Mouse (Mus musculus): ENCODE measurements at regions not wholly inside any gene's neighbourhood (a gene's known extent, or its start where the extent isn't known, plus 50 kb on each side); places are given as distances from the start of the nearest gene placed in this dataset.

- no peak for DNase-seq
Observed at GRCm38 (mm10) chr13:44097141-44097540, 312.6 kb downstream of the Cd83 start.

DNA sequence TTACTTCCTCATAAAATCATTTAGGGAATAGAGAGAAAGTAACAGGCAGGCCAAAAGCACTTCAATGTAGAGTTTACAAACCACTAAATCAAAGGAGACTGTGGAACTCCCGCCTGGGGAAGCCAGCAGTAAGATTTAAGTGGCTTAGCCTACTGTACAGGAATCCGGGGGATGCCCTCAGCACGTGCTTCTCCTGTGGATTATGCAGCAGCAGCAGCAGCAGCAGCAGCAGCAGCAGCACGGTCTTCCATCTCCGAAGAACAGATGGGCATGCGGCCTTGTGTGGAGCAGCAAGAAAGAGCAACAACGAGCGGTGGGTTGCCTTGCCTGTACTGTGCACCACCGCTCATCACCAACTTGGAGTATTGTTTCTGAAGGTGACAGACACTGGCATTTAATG, 314.9 kb downstream of the Cd83 start:
- DNase-seq, result no peak

- peak in 1 of 2 experiments; percentile 9 for DNase-seq
Observed at GRCm38 (mm10) chr13:44100125-44101067, 315.8 kb downstream of the Cd83 start.

DNA sequence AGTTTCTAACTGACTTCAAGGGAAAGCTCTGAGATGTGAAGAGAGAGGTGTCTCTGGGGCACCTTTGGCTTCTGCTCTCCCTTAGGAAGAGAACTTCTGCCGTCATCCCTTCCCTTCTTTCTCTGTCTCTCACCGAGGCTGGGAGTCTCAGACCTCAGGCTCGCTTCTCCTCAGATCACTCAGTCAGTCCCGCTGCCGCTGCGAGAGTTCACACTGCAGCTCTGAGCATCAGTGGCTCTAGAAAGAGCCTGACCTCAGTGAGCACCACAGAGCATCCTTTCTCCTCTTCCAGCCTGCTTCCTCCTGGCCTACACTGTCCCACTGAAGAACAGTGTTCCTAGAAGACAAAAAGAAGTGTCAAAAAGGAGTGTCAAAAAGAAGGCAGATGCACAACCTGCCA, 316.6 kb downstream of the Cd83 start:
- DNase-seq, result no peak

- DNase-seq, result no peak
Observed at GRCm38 (mm10) chr13:44101806-44102205, 317.2 kb downstream of the Cd83 start.

- no peak for DNase-seq
Observed at GRCm38 (mm10) chr13:44102257-44102656, 317.7 kb downstream of the Cd83 start.

- no peak for DNase-seq
Observed at GRCm38 (mm10) chr13:44103340-44103739, 318.8 kb downstream of the Cd83 start.

DNA sequence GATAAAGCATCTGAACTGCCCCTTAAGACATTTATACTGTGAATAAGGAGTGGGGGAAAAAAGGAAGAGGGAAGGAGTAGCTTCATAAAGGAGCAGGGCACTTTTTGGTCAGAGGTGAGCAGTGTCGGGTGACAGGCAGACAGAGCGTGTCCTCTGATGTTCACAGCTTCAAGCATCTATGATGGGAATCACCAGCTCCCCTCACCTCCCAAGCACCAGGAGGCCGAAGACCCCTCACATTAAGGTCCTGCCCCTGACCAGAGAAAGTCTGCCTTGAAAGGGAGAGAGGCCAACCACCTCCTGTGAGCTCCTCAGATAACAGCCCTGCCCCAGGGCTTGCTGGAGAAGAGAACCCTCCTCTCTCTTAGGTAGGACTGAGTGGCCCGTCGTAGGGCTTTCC, 320.6 kb downstream of the Cd83 start:
- no peak for DNase-seq

GRCm38 (mm10) chr13:44108695-44109094, 324.1 kb downstream of the Cd83 start:
- no peak for DNase-seq

GRCm38 (mm10) chr13:44113043-44113442, 328.5 kb downstream of the Cd83 start:
- no peak for DNase-seq

DNA sequence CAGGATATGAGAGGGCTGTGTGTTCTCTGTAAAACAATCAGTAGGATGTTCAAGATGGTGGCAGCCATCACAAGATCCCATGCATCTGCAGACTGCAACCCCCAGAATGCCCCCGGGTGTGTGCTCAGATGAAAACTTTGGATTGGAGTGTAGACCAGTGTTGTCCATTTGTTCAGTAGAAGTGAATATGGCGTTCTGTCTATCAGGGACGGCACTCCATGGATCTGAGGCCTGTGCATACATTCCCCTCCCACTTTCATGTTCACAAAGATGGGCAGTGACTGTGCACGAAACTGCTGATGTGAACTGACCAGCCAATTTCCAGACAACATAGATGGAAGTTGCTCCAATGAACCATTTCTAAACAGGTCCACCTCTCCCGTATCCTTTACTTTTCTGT, 330.3 kb downstream of the Cd83 start:
- no peak for DNase-seq

GRCm38 (mm10) chr13:44117841-44118240, 333.3 kb downstream of the Cd83 start:
- DNase-seq, result no peak

- no peak for DNase-seq
Observed at GRCm38 (mm10) chr13:44118846-44119245, 334.3 kb downstream of the Cd83 start.

DNA sequence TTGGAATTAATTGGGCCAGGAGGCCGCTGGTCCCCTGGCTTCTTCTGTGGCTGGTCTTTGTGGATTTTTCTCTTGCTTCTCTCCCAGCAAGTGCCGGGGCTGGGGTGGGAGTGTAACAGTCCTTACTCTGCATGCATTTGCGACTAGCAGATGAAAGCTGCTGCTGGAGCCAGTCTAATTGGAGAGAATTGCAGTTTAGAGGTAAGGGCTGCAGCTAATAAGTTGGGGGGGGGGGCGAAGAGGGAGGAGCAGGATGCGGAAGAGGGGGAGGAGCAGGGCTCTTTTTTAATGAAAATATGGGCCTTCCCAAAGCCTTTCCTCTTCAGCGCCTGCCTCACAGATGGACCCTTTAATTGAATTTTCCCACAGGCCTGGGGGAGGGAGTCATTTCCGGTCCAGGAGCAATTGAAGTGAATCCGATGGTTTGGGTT, 336.7 kb downstream of the Cd83 start:
- no peak for DNase-seq

- no peak for DNase-seq
Observed at GRCm38 (mm10) chr13:44121932-44122331, 337.4 kb downstream of the Cd83 start.

DNA sequence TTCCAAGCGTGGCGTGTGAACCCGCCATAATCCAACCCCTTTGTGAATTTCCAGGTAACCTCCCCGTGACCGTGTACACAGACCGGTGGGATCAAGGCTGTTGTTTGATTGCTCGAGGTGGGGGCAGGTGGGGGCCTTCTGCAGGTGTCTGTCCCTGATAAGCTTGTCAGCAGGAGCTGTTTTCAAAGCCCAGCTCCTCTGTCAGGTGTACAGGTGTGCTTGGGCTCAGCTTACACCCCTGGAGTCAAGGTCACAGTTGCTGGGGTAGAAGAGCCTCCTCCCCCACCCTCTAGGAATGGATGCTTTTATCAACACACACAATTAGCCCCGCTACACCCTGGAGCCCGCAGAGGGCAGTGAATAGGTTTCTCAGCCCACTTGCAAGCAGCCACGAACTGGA, 341.6 kb downstream of the Cd83 start:
- no peak for DNase-seq

GRCm38 (mm10) chr13:44128506-44129274, 344.1 kb downstream of the Cd83 start:
- no peak for DNase-seq

- no peak for DNase-seq
Observed at GRCm38 (mm10) chr13:44131916-44132315, 347.3 kb downstream of the Cd83 start.

DNA sequence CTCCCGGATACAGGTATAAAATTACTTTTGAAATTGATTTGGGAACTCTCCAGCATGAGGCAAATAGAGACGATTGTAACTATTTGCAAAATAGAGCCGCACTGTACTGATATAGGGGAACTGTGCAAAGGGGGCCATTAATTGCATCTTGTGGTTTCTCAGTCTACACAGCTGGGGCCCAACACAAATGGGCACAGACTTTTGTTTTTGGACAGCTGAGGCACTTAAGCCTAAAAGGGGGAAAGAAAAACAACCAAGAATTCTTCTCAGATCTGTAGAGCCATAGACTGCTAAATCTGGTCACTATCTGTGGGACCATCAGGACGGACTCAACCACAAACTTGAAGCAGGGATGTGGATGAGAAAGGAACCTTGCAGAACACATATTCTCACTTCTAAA, 347.9 kb downstream of the Cd83 start:
- DNase-seq, result no peak

DNA sequence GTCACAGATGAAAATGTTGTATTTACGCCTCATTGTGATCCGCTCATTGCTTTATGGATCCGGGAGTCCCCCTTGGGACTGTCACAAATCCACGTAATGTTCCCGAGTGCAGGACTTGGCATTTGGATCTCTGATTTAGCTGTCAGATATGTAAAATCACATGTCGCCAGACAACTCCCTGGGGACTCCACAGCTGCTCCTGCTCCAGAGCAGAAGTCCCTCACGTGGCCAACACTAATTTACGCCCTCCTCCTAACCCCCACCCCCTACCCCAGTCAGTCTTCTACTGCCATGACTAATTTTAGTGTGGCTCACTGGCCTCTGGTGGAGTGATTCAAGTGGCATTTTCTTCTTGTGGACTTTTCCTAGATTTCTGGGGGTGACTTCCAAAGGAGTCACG, 348.9 kb downstream of the Cd83 start:
- DNase-seq, result no peak

GRCm38 (mm10) chr13:44141181-44141580, 356.6 kb downstream of the Cd83 start:
- no peak for DNase-seq

GRCm38 (mm10) chr13:44145441-44145840, 360.9 kb downstream of the Cd83 start:
- DNase-seq, result no peak

- DNase-seq, result no peak
Observed at GRCm38 (mm10) chr13:44147841-44148240, 363.3 kb downstream of the Cd83 start.

- no peak for DNase-seq
Observed at GRCm38 (mm10) chr13:44149499-44149898, 364.9 kb downstream of the Cd83 start.

Data from cerebellum, adult 18-20 months (tissue).